In the genomic region with DNA sequence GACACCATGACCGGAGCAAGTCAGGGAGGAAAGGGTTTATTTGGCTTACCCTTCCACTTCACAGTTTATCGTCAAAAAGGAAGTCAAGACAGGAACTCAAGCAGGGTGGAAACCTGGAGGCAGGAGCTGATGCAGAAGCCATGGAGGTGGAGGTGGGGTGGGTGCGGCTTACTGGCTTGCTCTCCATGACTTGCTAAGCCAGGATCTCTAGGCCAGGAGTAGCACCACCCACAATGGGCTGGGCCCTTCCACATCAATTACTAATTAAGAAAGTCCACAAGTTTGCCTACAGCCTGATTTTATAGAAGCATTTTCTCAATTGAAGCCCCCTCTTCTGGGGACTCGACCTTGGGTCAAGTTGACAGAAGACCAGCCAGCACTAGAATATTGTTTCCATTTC, we compare ENCODE assay signal across 19 mouse cellular contexts.
"Had no signal": no experiment of that assay in that cellular context is flagged by ENCODE, and none has a peak within 500 bp of the region (broad histone marks: within the 10 kb centered on the region; RNA-seq: fewer than 3 reads in every experiment).

No protein-coding gene starts in this region.

- H3K27me3 ChIP-seq: intestine, embryonic 15.5 days; kidney, embryonic 15.5 days; limb, embryonic 12.5 days; limb, embryonic 15.5 days; midbrain, embryonic 12.5 days; midbrain, embryonic 15.5 days; neural tube, embryonic 13.5 days had no signal

- DNase-seq: kidney, adult 11 months; kidney, adult 8-10 months; kidney, postnatal 10 days; kidney, postnatal 36 days; layer of hippocampus, postnatal 36 days; left cerebral cortex, postnatal 4 days; lung, adult 2 months; lung, postnatal 14 days; lung, postnatal 4 days; thymus, adult 18-20 months; thymus, postnatal 36 days had no signal

- H3K27ac ChIP-seq: intestine, embryonic 15.5 days; kidney, embryonic 15.5 days; left cerebral cortex, adult 2 months; limb, embryonic 12.5 days; limb, embryonic 15.5 days; midbrain, embryonic 12.5 days; midbrain, embryonic 15.5 days; neural tube, embryonic 13.5 days had no signal

- ATAC-seq: intestine, embryonic 15.5 days; midbrain, embryonic 15.5 days had no signal

- H3K4me3 ChIP-seq: intestine, embryonic 15.5 days; kidney, embryonic 15.5 days; left cerebral cortex, adult 2 months; limb, embryonic 12.5 days; limb, embryonic 15.5 days; midbrain, embryonic 12.5 days; midbrain, embryonic 15.5 days; neural tube, embryonic 13.5 days had no signal

- H3K4me1 ChIP-seq: intestine, embryonic 15.5 days; kidney, embryonic 15.5 days; limb, embryonic 12.5 days; limb, embryonic 15.5 days; midbrain, embryonic 12.5 days; midbrain, embryonic 15.5 days; neural tube, embryonic 13.5 days had no signal

- H3K9ac ChIP-seq: intestine, embryonic 15.5 days; kidney, embryonic 15.5 days; limb, embryonic 12.5 days; limb, embryonic 15.5 days; midbrain, embryonic 12.5 days; midbrain, embryonic 15.5 days; neural tube, embryonic 13.5 days had no signal

- H3K9me3 ChIP-seq: intestine, embryonic 15.5 days; kidney, embryonic 15.5 days; limb, embryonic 12.5 days; limb, embryonic 15.5 days; midbrain, embryonic 12.5 days; midbrain, embryonic 15.5 days; neural tube, embryonic 13.5 days had no signal

- H3K4me2 ChIP-seq: intestine, embryonic 15.5 days; kidney, embryonic 15.5 days; limb, embryonic 12.5 days; limb, embryonic 15.5 days; midbrain, embryonic 12.5 days; midbrain, embryonic 15.5 days; neural tube, embryonic 13.5 days had no signal

- H3K36me3 ChIP-seq: intestine, embryonic 15.5 days; kidney, embryonic 15.5 days; limb, embryonic 12.5 days; midbrain, embryonic 12.5 days; midbrain, embryonic 15.5 days; neural tube, embryonic 13.5 days had no signal
